Mouse (Mus musculus) CD8-positive naive resting alpha-beta T cell, adult 2 months (primary cell): Measurements from ENCODE around the gene Cldn14.
A peak's percentile ranks its signal among the peaks of the same experiment; 100 is the strongest.
"Not testable (repeated sequence)": the region's sequence is repeated elsewhere in the genome, so short reads cannot be mapped to it uniquely, and the experiment has no call there.

Experiments
- DNase-seq, 2 experiments: peaks; one replicate each; pipeline ENCODE4 v3.0.0; 2022; ENCODE audit warnings: low read depth in 2 of 2, low spot score in 2 of 2

Cldn14 gene

GRCm38 (mm10) chr16:94009356-94009755 lies 719 bp upstream of the Cldn14 start:
- no peak for DNase-seq

DNA sequence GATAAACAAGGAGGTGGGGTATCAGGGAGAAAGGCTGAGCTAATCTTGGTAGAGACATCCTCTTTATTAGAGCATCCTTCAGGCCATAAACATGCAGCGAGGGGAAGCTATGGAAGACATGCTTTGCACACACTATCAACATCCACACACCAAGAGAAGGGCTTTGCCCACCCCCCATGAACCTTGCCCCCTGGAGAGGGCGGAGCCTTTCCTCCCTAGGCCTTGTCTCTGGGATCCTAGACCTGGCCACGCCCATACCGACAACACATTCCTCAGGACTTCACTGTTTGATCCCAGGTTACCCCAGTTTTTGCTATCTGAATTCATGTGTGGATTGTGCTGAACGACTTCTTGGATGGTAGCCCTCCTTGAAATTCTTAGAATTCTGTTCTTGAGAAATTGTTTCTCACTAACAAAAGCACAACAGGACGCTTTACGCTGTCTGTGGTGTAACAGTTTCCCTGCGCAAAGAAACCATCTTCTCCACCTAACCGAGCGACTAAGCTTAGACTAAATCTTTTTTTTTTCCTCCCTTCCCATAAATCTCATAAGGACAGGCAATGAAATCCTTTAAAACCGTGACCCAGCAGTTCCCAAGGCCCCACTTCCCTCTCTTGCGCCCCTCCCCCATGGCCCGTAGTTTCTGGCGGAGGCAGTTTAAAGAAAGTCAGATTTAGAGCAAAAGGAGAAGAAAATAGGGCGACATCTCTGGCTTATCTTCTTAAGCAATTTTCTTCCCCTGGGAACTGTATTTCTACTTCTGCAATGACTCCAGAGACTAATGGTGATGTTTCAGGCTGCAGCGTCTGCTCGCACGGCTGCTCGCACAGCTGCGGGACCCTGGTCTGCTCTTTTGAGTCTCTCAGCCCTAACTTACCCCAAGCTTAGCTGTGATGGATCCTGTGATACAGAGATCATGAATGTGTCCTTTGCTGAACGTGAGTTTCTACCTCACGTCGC lies 1.7 kb downstream of the Cldn14 start:
- no peak for DNase-seq

DNA sequence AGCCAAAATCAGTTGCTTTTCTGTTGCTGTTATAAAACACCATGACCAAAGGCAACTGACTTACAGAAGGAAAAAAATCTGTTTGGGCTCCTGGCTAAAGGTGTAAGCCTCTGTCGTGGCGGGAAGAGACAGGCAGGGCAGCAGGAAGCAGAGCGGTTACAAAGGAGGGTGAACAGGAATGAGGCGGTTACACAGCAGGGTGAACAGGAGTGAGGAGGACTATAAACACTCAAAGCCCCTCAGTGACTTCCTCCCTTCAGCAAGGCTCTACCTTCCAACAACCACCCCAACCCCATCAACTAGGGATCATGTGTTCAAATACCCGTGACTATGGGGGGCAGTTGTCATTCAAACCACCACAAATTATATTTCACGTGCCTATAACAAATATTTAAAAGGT lies 5.2 kb downstream of the Cldn14 start:
- DNase-seq = no peak

- no peak for DNase-seq
Observed at GRCm38 (mm10) chr16:94001366-94001765, 7.3 kb downstream of the Cldn14 start.

GRCm38 (mm10) chr16:93998895-93999294 lies 9.7 kb downstream of the Cldn14 start:
- DNase-seq = no peak

DNA sequence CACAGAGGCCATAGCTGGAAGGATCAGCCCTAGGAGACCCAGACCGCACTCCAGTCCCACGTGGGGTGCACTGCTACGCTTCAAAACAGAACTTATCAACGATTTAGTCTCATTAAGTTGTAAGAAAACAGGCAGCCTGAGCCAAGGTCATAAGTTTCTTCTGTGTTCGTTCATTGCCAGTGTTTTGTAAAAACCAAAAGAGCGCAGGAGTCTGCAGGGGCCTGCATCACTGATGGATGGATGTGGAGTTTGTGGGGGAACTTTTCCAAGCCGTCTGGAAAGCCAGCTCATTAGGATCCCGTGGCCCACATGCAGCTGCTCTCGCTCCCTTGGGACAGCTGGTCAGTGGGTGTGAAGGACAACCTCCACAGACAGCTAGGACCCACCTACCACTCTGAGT lies 25.1 kb downstream of the Cldn14 start:
- DNase-seq = no peak

DNA sequence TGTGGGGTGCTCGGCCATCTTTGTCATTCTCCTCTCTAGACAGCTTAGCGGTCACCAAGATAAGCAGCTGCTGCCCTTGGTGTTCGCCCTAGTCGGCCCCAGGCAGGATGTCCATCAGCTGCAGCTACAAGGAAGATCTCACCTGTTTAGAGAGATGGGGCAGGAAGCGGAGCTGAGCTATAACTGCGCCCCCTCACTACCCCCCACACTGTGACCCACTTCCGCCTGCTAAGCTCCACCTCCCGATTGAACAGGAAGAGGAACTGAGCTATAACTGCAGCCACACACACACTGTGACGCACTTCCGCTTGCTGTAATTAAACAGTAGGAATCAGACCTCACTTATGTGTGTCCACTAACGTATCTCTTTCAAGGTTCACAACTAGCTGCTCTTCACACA lies 26.3 kb downstream of the Cldn14 start:
- DNase-seq = peak in 1 of 2 experiments; percentile 23

- no peak for DNase-seq
Observed at GRCm38 (mm10) chr16:93981190-93981841, 27.3 kb downstream of the Cldn14 start.

DNA sequence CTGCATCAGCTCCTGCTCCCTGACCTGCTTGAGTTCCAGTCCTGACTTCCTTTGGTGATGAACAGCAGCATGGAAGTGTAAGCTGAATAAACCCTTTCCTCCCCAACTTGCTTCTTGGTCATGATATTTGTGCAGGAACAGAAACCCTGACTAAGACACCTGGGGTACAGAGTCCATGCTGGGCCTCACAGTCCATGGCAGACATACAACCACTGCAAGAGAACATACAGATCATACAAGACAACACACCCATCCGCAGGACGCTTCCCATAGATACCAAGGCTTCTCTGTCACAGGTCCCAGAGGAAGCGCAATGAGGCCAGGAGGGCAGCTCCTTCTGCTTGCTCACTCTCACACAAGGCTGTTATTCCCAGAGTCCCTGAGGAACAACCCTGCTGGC lies 28.3 kb downstream of the Cldn14 start:
- not testable (repeated sequence) for DNase-seq

DNA sequence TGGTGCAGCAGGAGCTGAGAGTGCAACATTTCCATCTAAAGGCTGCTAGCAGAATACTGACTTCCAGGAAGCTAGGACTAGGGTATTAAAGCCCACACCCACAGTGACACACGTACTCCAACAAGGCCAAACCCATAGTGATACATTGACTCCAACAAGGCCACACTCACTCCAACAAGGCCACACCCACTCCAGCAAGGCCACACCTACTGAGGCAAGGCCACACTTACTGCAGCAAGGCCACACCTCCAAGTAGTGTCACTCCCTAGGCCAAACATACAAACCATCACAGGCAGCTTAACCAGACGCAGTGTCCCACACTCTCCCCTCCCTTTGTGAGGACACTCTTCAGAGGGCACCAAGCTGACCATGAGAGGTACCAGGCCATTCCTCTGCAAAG lies 29.3 kb downstream of the Cldn14 start:
- no peak for DNase-seq

DNA sequence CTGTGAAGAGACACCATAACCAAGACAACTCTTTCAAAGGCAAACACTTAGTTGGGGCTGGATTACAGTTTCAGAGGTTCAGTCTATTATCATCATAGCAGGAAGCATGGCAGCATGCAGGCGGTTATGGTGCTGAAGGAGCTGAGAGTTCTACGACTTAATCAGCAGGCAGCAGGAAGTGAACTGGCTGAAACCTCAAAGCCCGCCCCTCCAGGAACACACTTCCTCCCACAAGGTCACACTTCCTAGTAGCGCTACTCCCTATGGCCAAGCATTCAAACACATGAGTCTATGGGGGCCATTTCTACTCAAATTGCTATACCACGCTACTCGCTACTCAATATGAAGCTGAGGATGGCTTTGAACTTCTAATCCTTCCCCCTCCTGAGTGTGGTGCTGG lies 31.1 kb downstream of the Cldn14 start:
- DNase-seq = no peak

- no peak for DNase-seq
Observed at GRCm38 (mm10) chr16:93976907-93977306, 31.7 kb downstream of the Cldn14 start.

DNA sequence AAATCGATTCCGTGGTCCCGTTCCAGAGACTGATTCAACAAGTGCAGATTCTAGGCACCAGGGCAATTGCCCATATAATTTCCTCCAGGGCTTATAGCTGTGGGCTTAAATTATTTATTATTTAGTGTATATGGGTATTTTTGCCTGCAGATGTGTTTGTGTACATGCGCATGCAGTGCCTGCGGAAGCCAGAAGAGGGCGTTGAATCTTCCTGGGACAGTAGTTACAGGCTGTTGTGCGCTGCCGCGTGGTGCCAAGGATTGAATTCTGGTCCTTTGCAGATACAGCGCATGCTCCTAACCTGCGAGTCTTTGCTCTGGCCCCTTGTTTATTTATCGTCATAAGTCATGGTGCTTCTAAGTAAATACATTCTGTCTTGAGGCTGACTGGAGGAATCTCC lies 33.2 kb downstream of the Cldn14 start:
- no peak for DNase-seq

DNA sequence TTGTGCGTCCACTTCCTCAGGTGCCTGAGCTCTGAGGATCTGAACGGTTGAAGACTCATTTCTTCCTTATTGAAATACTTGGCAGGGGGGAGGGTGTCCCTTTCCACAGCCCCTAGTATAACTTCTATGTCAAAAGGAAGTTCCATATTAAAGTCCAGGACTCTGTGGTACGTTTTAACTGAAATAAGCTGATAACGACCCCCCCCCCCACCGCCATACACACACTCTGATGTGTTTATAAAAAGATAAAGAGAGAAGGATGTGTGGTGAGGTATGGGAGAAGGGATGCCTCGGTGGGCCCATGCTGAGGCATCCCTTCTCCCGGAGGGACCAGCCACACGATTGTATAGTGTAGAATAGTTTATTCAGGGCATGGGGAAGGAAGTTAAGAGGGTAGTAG lies 34.4 kb downstream of the Cldn14 start:
- DNase-seq = no peak

DNA sequence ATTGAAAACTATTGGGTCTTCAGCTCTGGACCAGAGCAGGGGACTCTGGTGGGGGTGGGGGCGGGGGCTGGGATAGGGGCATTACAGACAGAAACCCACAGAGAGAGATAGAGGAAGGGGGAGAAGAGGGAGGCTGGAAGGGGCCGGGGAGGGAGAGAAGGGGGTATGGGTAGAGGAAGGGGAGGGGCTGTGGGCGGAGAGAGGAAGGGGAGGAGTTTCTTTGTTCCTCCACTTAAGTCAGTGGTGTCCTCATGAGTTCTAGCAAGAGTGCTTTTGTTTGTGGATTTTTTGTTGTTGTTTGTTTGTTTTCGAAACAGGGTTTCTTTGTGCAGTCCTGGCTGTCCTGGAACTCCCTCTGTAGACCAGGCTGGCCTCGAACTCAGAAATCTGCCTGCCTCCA lies 35.1 kb downstream of the Cldn14 start:
- DNase-seq = no peak

- DNase-seq = no peak
Observed at GRCm38 (mm10) chr16:93973123-93973522, 35.5 kb downstream of the Cldn14 start.

DNA sequence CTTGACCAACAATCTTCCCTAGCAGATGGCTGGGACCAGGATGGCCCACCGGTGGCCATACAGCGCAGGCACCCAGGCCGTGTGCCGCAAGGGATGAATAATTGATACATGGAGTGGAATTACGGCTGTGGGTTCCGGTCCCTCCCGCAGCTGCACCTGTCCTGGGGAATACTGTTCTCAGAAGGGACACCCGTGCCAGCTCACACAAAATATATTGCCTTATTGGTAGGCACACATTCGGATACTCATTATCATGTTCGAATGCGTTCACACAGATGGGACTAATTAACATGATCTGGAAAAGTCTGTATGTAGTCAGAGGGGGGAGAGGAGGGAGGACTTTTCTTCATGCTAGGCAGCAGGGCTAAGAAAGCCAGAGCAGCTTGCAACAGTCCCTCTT lies 37.6 kb downstream of the Cldn14 start:
- DNase-seq = no peak

- no peak for DNase-seq
Observed at GRCm38 (mm10) chr16:93967893-93968292, 40.7 kb downstream of the Cldn14 start.

- no peak for DNase-seq
Observed at GRCm38 (mm10) chr16:93962283-93962682, 46.4 kb downstream of the Cldn14 start.

DNA sequence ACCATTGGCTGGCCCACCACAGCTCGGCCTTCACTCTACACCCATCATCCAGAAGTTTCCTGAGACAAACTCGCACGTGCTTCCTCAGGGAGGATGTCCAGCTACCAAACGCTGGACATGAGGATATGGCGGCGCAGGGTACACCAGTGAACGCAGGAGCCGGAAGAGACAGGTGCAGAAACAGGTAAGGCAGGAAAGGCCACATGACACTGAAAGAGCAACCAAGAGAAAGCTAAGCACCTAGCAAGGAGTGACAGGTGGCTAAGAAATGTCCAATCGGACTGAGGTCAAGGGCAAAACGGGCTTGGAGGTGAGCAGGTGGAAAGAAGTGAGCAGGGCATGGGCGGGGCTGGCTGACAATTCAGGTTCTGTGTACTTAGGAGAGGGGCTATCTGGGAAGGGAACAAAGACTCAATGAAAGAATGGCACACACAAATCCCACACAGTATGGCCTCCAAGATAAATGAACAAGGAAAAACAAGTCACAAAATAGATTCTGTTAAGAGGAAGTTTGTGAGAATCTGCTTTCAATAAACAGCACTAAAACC lies 47.5 kb downstream of the Cldn14 start:
- DNase-seq = no peak

DNA sequence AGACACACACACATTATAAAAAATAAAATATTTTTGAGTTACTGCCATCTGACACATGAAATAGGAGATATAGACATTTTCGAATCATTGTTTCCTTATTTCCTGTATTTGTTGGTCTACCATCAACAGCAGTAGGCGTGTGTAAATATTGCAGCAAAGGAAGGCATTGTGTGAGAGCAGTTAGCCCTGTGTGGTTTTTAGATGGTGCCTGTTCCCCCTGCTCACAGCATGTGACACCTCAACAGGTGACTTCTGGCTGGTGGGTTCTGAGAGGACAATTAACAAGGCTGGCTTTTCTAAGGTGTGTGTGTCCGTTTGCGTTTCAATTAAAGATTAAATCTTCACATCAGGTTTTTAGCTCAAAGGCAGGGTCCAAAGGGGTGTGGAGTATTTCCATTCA lies 48.1 kb downstream of the Cldn14 start:
- no peak for DNase-seq

- DNase-seq = no peak
Observed at GRCm38 (mm10) chr16:93957402-93957801, 51.2 kb downstream of the Cldn14 start.
